Mouse (Mus musculus): ENCODE results near the gene Ppp1r15b. TPM values are rescaled to one million over a fixed set of nuclear protein-coding genes. Genes with fewer than 3 reads are reported as not detected.

The Ppp1r15b gene
- 45.7 and 47.7 TPM in 2 replicates for polyA plus RNA-seq (2015; fragmentation: Nextera tagmentation; extraction: Ambion mirVana)

- H3K9ac ChIP-seq (replicated peaks; ENCODE audit: low read length): peak within 1 kb of the TSS; percentile 99
- H3K9me3 ChIP-seq (ENCODE audit: low read length): no peaks in the 10 kb centered on the region
- peak within 1 kb of the TSS; percentile 87 for H3K4me3 ChIP-seq (ENCODE audit: low read length)
- H3K27me3 ChIP-seq (ENCODE audit: insufficient read depth, low read length): no peaks in the 10 kb centered on the region
- H3K4me1 ChIP-seq (ENCODE audit: insufficient read depth, low read length): peaks cover 25% of the 10 kb centered on the region
- H3K36me3 ChIP-seq (ENCODE audit: insufficient read depth, low read length): no peaks in the 10 kb centered on the region
- H3K4me2 ChIP-seq (replicated peaks; ENCODE audit: low read depth, low read length): peak within 1 kb of the TSS; percentile 90
- peak within 1 kb of the TSS; percentile 99 for H3K27ac ChIP-seq (ENCODE audit: low read length)
- ATAC-seq (ENCODE audit: low FRiP score, low TSS enrichment): peak; percentile 99
- under 1% methylated on average over 72 of the region's 72 CpGs for WGBS
Measured at GRCm38 (mm10) chr1:133130638-133131560, at the start of gene Ppp1r15b. Gene Ppp1r15b, plus strand, starts transcription at chr1:133131143.

- Histone ChIP-seq H3K9ac (replicated peaks; ENCODE audit: low read length) (no peak overlapping the region), H3K27me3 (ENCODE audit: insufficient read depth, low read length) (no peaks in the 10 kb centered on the region), H3K4me3 (ENCODE audit: low read length) (no peak overlapping the region), H3K27ac (ENCODE audit: low read length) (no peak overlapping the region), H3K9me3 (ENCODE audit: low read length) (no peaks in the 10 kb centered on the region), H3K36me3 (ENCODE audit: insufficient read depth, low read length) (no peaks in the 10 kb centered on the region), H3K4me2 (replicated peaks; ENCODE audit: low read depth, low read length) (no peak overlapping the region), H3K4me1 (ENCODE audit: insufficient read depth, low read length) (peaks cover 14% of the 10 kb centered on the region; the same call in 1 of the 2 replicates)
- no peak for ATAC-seq (ENCODE audit: low FRiP score, low TSS enrichment)
- 92% methylated on average over 5 of the region's 5 CpGs for WGBS
Measured at GRCm38 (mm10) chr1:133083003-133083546, 47.9 kb upstream of the Ppp1r15b start.

- 0 out of 2 replicates have a peak, but pooled peaks have one; percentile 39 for ATAC-seq (ENCODE audit: low FRiP score, low TSS enrichment)
- Histone ChIP-seq H3K36me3 (ENCODE audit: insufficient read depth, low read length) (0 out of 2 replicates have a peak, but pooled peaks cover 2% of the 10 kb centered on the region), H3K4me1 (ENCODE audit: insufficient read depth, low read length) (peaks cover 14% of the 10 kb centered on the region; the same call in 1 of the 2 replicates), H3K9me3 (ENCODE audit: low read length) (no peaks in the 10 kb centered on the region), H3K4me2 (replicated peaks; ENCODE audit: low read depth, low read length) (no peak overlapping the region), H3K27me3 (ENCODE audit: insufficient read depth, low read length) (no peaks in the 10 kb centered on the region), H3K27ac (ENCODE audit: low read length) (no peak overlapping the region), H3K9ac (replicated peaks; ENCODE audit: low read length) (no peak overlapping the region), H3K4me3 (ENCODE audit: low read length) (no peak overlapping the region)
- 70% methylated on average over 11 of the region's 11 CpGs for WGBS
Measured at GRCm38 (mm10) chr1:133083942-133084625, 46.9 kb upstream of the Ppp1r15b start.

- no peaks in the 10 kb centered on the region for H3K27me3 ChIP-seq (ENCODE audit: insufficient read depth, low read length)
- 72% methylated on average over 14 of the region's 14 CpGs for WGBS
- ATAC-seq (ENCODE audit: low FRiP score, low TSS enrichment): no peak
Measured at GRCm38 (mm10) chr1:133084708-133085416, 46.1 kb upstream of the Ppp1r15b start.

GRCm38 (mm10) chr1:133085417-133085742, 45.6 kb upstream of the Ppp1r15b start:
- no peak overlapping the region for H3K27ac ChIP-seq (ENCODE audit: low read length)
- no peak for ATAC-seq (ENCODE audit: low FRiP score, low TSS enrichment)
- H3K36me3 ChIP-seq (ENCODE audit: insufficient read depth, low read length): 0 out of 2 replicates have a peak, but pooled peaks cover 7% of the 10 kb centered on the region
- H3K4me3 ChIP-seq (ENCODE audit: low read length): no peak overlapping the region
- peaks cover 19% of the 10 kb centered on the region; the same call in 1 of the 2 replicates for H3K4me1 ChIP-seq (ENCODE audit: insufficient read depth, low read length)
- no peaks in the 10 kb centered on the region for H3K27me3 ChIP-seq (ENCODE audit: insufficient read depth, low read length)
- H3K9me3 ChIP-seq (ENCODE audit: low read length): no peaks in the 10 kb centered on the region
- no peak overlapping the region for H3K4me2 ChIP-seq (replicated peaks; ENCODE audit: low read depth, low read length)
- H3K9ac ChIP-seq (replicated peaks; ENCODE audit: low read length): no peak overlapping the region
- WGBS: 68% methylated on average over 8 of the region's 8 CpGs

More at GRCm38 (mm10) chr1:133084708-133085416, 46.1 kb upstream of the Ppp1r15b start:
- Histone ChIP-seq H3K9ac (replicated peaks; ENCODE audit: low read length) (no peak overlapping the region), H3K36me3 (ENCODE audit: insufficient read depth, low read length) (0 out of 2 replicates have a peak, but pooled peaks cover 4% of the 10 kb centered on the region), H3K4me1 (ENCODE audit: insufficient read depth, low read length) (peaks cover 14% of the 10 kb centered on the region; the same call in 1 of the 2 replicates), H3K4me3 (ENCODE audit: low read length) (no peak overlapping the region), H3K9me3 (ENCODE audit: low read length) (no peaks in the 10 kb centered on the region), H3K4me2 (replicated peaks; ENCODE audit: low read depth, low read length) (no peak overlapping the region), H3K27ac (ENCODE audit: low read length) (no peak overlapping the region)

GRCm38 (mm10) chr1:133086804-133087203, 44.1 kb upstream of the Ppp1r15b start:
- Histone ChIP-seq H3K27me3 (ENCODE audit: insufficient read depth, low read length) (no peaks in the 10 kb centered on the region), H3K27ac (ENCODE audit: low read length) (no peak overlapping the region), H3K4me1 (ENCODE audit: insufficient read depth, low read length) (peaks cover 19% of the 10 kb centered on the region; the same call in 1 of the 2 replicates), H3K36me3 (ENCODE audit: insufficient read depth, low read length) (0 out of 2 replicates have a peak, but pooled peaks cover 9% of the 10 kb centered on the region), H3K9me3 (ENCODE audit: low read length) (no peaks in the 10 kb centered on the region), H3K4me3 (ENCODE audit: low read length) (no peak overlapping the region), H3K4me2 (replicated peaks; ENCODE audit: low read depth, low read length) (no peak overlapping the region), H3K9ac (replicated peaks; ENCODE audit: low read length) (no peak overlapping the region)
- no peak for ATAC-seq (ENCODE audit: low FRiP score, low TSS enrichment)
- 88% methylated on average over 10 of the region's 10 CpGs for WGBS

GRCm38 (mm10) chr1:133087206-133087905, 43.6 kb upstream of the Ppp1r15b start:
- peak; percentile 49 for ATAC-seq (ENCODE audit: low FRiP score, low TSS enrichment)
- no peaks in the 10 kb centered on the region for H3K9me3 ChIP-seq (ENCODE audit: low read length)
- WGBS: 45% methylated on average over 7 of the region's 7 CpGs
- peaks cover 19% of the 10 kb centered on the region; the same call in 1 of the 2 replicates for H3K4me1 ChIP-seq (ENCODE audit: insufficient read depth, low read length)
- H3K36me3 ChIP-seq (ENCODE audit: insufficient read depth, low read length): 0 out of 2 replicates have a peak, but pooled peaks cover 9% of the 10 kb centered on the region
- H3K9ac ChIP-seq (replicated peaks; ENCODE audit: low read length): no peak overlapping the region
- H3K4me3 ChIP-seq (ENCODE audit: low read length): no peak overlapping the region
- no peak overlapping the region for H3K4me2 ChIP-seq (replicated peaks; ENCODE audit: low read depth, low read length)
- no peaks in the 10 kb centered on the region for H3K27me3 ChIP-seq (ENCODE audit: insufficient read depth, low read length)
- H3K27ac ChIP-seq (ENCODE audit: low read length): no peak overlapping the region

- peaks cover 19% of the 10 kb centered on the region; the same call in 1 of the 2 replicates for H3K4me1 ChIP-seq (ENCODE audit: insufficient read depth, low read length)
- no peaks in the 10 kb centered on the region for H3K9me3 ChIP-seq (ENCODE audit: low read length)
- H3K4me2 ChIP-seq (replicated peaks; ENCODE audit: low read depth, low read length): no peak overlapping the region
- no peak overlapping the region for H3K9ac ChIP-seq (replicated peaks; ENCODE audit: low read length)
- no peak overlapping the region for H3K4me3 ChIP-seq (ENCODE audit: low read length)
- no peak overlapping the region for H3K27ac ChIP-seq (ENCODE audit: low read length)
- WGBS: 81% methylated on average over 10 of the region's 10 CpGs
- H3K36me3 ChIP-seq (ENCODE audit: insufficient read depth, low read length): 0 out of 2 replicates have a peak, but pooled peaks cover 9% of the 10 kb centered on the region
- H3K27me3 ChIP-seq (ENCODE audit: insufficient read depth, low read length): no peaks in the 10 kb centered on the region
- ATAC-seq (ENCODE audit: low FRiP score, low TSS enrichment): no peak
Measured at GRCm38 (mm10) chr1:133088196-133088595, 42.7 kb upstream of the Ppp1r15b start.

Data from kidney, embryonic 16.5 days (tissue).